Mouse (Mus musculus) ovary, postnatal 14 days (tissue): ENCODE measurements around the gene Pbx2.

Source experiments
- DNase-seq: peaks from one replicate; pipeline ENCODE4 v3.0.0; 2022; ENCODE audit warnings: low spot score

The Pbx2 gene

GRCm38 (mm10) chr17:34629796-34630603 lies 38.9 kb downstream of the Pbx2 start:
- DNase-seq: no peak

- DNase-seq: no peak
These were observed 39.8 kb downstream of the Pbx2 start for GRCm38 (mm10) chr17:34630761-34631301.

GRCm38 (mm10) chr17:34631647-34632046 lies 40.6 kb downstream of the Pbx2 start:
- no peak for DNase-seq

- peak; percentile 69 for DNase-seq
These were observed 41.2 kb downstream of the Pbx2 start for GRCm38 (mm10) chr17:34632261-34632691.

GRCm38 (mm10) chr17:34635671-34636070 lies 44.6 kb downstream of the Pbx2 start:
- DNase-seq: no peak

GRCm38 (mm10) chr17:34637459-34637858 lies 46.4 kb downstream of the Pbx2 start:
- DNase-seq: no peak

- no peak for DNase-seq
These were observed 48.6 kb downstream of the Pbx2 start for GRCm38 (mm10) chr17:34639461-34640255.

GRCm38 (mm10) chr17:34640778-34641601 lies 49.9 kb downstream of the Pbx2 start:
- no peak for DNase-seq

- no peak for DNase-seq
These were observed 50.9 kb downstream of the Pbx2 start for GRCm38 (mm10) chr17:34641945-34642344.

- no peak for DNase-seq
These were observed 52.3 kb downstream of the Pbx2 start for GRCm38 (mm10) chr17:34643379-34643778.

GRCm38 (mm10) chr17:34643944-34644343 lies 52.9 kb downstream of the Pbx2 start:
- DNase-seq: no peak

- peak; percentile 97 for DNase-seq
These were observed 53.5 kb downstream of the Pbx2 start, which contains the start of gene Fkbpl for GRCm38 (mm10) chr17:34644608-34645007. Gene Fkbpl (plus strand): TSS chr17:34644764.

- DNase-seq: no peak
These were observed 54.3 kb downstream of the Pbx2 start for GRCm38 (mm10) chr17:34645256-34645829.

- no peak for DNase-seq
These were observed 54.9 kb downstream of the Pbx2 start for GRCm38 (mm10) chr17:34645831-34646511.
